Mouse (Mus musculus) brain, embryonic 14.5 days (tissue): Measurements from ENCODE around the gene Kcnk7. TPM values are rescaled to one million over a fixed set of nuclear protein-coding genes. Genes with fewer than 3 reads are reported as not detected.

Source experiments
- DNase-seq: peaks from one replicate; pipeline ENCODE4 v3.0.0-alpha.2; 2011; ENCODE audit warnings: low read depth
- CTCF ChIP-seq: fragments of 200-500 bp; IDR thresholded peaks from 2 replicates; pipeline ENCODE4 v1.5.1; 2012; ENCODE audit warnings: inconsistent platforms, mild to moderate bottlenecking, moderate library complexity, borderline replicate concordance; ENCODE audit not compliant: insufficient read depth, insufficient read length; ENCODE audit errors: extremely low read depth
- POLR2A ChIP-seq: fragments of 200-500 bp; IDR thresholded peaks from 2 replicates; pipeline ENCODE4 v1.6.1; 2012; ENCODE audit warnings: mild to moderate bottlenecking, inconsistent platforms, borderline replicate concordance; ENCODE audit not compliant: poor library complexity, insufficient read depth, insufficient read length, severe bottlenecking; ENCODE audit errors: extremely low read depth
- polyA plus RNA-seq: library from polyadenylated mRNA; depleted of rRNA; stranded (reverse); fragments of >200 nt; gene quantifications from 2 replicates; pipeline ENCODE4 v1.2.3, GENCODE M21; 2012; rRNA removed

Kcnk7 gene
- polyA plus RNA-seq, 1 experiment, result not detected

GRCm38 (mm10) chr19:5749476-5749875 lies 45.3 kb downstream of the Kcnk7 start:
- TF ChIP-seq POLR2A (no peak), CTCF (no peak)
- DNase-seq, result no peak

GRCm38 (mm10) chr19:5750951-5751350 lies 46.8 kb downstream of the Kcnk7 start:
- no peak for DNase-seq
- no peak for TF ChIP-seq POLR2A
- TF ChIP-seq CTCF, result no peak

- TF ChIP-seq CTCF, result no peak
- DNase-seq, result peak; percentile 64
These were observed 47.6 kb downstream of the Kcnk7 start for GRCm38 (mm10) chr19:5751742-5752141.

GRCm38 (mm10) chr19:5756321-5756985 lies 52.3 kb downstream of the Kcnk7 start:
- TF ChIP-seq POLR2A (no peak), CTCF (no peak)
- peak; percentile 32 for DNase-seq

Other genes with a start within 250 kb of the Kcnk7 start
- gene Ccdc85b, start 246.5 kb upstream of the Kcnk7 start, polyA plus RNA-seq, result 9.6 and 12.1 TPM in 2 replicates
- gene Fibp, start 243.8 kb upstream of the Kcnk7 start, polyA plus RNA-seq, result 179 and 266 TPM in 2 replicates
- 2.9 and 3.7 TPM in 2 replicates for gene Ctsw, start 235.9 kb upstream of the Kcnk7 start, polyA plus RNA-seq
- 47.7 and 58.5 TPM in 2 replicates for gene Efemp2, start 230.4 kb upstream of the Kcnk7 start, polyA plus RNA-seq
- gene Mus81, start 216.0 kb upstream of the Kcnk7 start, polyA plus RNA-seq, result 46.4 and 73.2 TPM in 2 replicates
- gene Cfl1, start 213.9 kb upstream of the Kcnk7 start, polyA plus RNA-seq, result 1,637 and 1,665 TPM in 2 replicates
- 2.5 and 4.7 TPM in 2 replicates for gene 1700020D05Rik, start 200.6 kb upstream of the Kcnk7 start, polyA plus RNA-seq
- 92.3 and 123 TPM in 2 replicates for gene Snx32, start 193.8 kb upstream of the Kcnk7 start, polyA plus RNA-seq
- gene Ovol1, start 143.7 kb upstream of the Kcnk7 start, polyA plus RNA-seq, result 0.31 and 0.42 TPM in 2 replicates
- gene Ap5b1, start 136.3 kb upstream of the Kcnk7 start, polyA plus RNA-seq, result 2.6 and 4.5 TPM in 2 replicates
- 62.0 and 111 TPM in 2 replicates for gene Rnaseh2c, start 102.5 kb upstream of the Kcnk7 start, polyA plus RNA-seq
- 163 and 181 TPM in 2 replicates for gene Kat5, start 94.1 kb upstream of the Kcnk7 start, polyA plus RNA-seq
- gene Rela, start 66.9 kb upstream of the Kcnk7 start, polyA plus RNA-seq, result 44.7 and 47.0 TPM in 2 replicates
- gene Sipa1, start 40.7 kb upstream of the Kcnk7 start, polyA plus RNA-seq, result 30.8 and 32.5 TPM in 2 replicates
- 21.6 and 22.9 TPM in 2 replicates for gene Map3k11, start 15.6 kb upstream of the Kcnk7 start, polyA plus RNA-seq
- 95.9 and 120 TPM in 2 replicates for gene Pcnx3, start 15.5 kb upstream of the Kcnk7 start, polyA plus RNA-seq
- 18.3 and 20.4 TPM in 2 replicates for gene Ehbp1l1, start 21.9 kb downstream of the Kcnk7 start, polyA plus RNA-seq
- gene Fam89b, start 25.3 kb downstream of the Kcnk7 start, polyA plus RNA-seq, result 258 and 404 TPM in 2 replicates
- gene Ltbp3, start 36.5 kb downstream of the Kcnk7 start, polyA plus RNA-seq, result 52.1 and 70.3 TPM in 2 replicates
- 130 and 153 TPM in 2 replicates for gene Scyl1, start 67.1 kb downstream of the Kcnk7 start, polyA plus RNA-seq
- 18.9 and 21.3 TPM in 2 replicates for gene Frmd8, start 170.9 kb downstream of the Kcnk7 start, polyA plus RNA-seq
- gene Slc25a45, start 173.4 kb downstream of the Kcnk7 start, polyA plus RNA-seq, result 2.6 and 3.5 TPM in 2 replicates
- 15.2 and 15.5 TPM in 2 replicates for gene Tigd3, start 189.8 kb downstream of the Kcnk7 start, polyA plus RNA-seq
- gene Dpf2, start 208.6 kb downstream of the Kcnk7 start, polyA plus RNA-seq, result 180 and 231 TPM in 2 replicates
- 11.7 and 13.7 TPM in 2 replicates for gene Cdc42ep2, start 220.4 kb downstream of the Kcnk7 start, polyA plus RNA-seq